Mouse (Mus musculus) cerebral cortex, adult 2 months (tissue): ENCODE data around the gene Cd40.

Source experiments
- WGBS: fragments of 180-500 bp; shearing (Covaris S2); methylation state at CpG from one replicate; pipeline ENCODE4 v1.1.7; 2018; 5-methylcytosine and 5-hydroxymethylcytosine counted together

Cd40 gene

DNA sequence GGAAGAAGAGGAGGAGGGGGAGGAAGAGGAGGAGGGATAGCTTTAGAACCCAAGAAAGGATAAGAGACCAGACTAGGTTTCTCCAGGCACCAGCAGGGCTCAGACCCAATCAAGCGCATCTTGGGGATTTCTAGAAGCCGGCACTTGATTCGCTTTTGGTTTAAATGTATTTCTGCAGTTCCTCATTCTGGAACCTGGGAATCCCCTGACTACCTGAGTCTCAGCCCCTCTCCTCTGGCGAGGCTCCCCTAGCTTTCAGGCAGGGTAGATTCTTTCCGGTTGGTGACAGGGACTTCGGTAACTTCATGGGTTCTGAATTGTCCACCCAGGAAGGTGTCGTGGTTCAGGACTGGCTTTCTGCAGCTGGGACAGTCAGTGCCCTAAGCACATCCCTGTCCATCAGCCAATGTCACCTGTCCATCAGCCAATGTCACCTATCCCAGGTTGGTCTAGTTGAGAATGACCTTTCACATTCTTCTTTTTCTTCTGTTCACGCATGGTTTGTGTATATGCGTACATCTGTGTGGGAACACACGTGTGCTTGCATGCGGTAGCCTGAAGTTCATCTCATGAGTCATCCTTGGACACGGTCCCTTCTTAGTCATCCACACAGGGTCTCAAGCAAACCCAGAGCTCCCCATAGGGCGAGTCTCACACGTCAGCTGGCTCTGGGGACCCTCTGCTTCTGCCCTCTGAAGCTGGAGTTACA lies 1.1 kb downstream of the Cd40 start:
- 84% methylated on average over 14 of the region's 14 CpGs for WGBS

DNA sequence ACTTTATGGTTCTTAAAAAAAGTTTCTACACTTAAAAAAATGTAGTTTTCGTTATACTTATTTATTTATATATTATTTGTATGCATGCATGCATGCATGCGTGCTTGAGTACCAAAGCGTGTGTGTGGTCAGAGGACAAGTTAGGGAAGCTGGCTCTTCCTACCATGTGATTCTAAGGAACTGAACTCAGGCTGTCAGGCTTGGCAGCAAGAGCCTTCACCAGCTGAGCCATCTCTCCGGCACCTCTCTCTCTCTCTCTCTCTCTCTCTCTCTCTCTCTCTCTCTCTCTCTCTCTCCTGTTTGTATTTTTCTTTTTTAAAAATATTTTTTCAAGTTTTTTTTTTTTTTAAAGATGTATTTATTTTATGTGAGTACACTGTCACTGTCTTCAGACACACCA lies 4.5 kb downstream of the Cd40 start:
- 91% methylated on average over 4 of the region's 4 CpGs for WGBS

DNA sequence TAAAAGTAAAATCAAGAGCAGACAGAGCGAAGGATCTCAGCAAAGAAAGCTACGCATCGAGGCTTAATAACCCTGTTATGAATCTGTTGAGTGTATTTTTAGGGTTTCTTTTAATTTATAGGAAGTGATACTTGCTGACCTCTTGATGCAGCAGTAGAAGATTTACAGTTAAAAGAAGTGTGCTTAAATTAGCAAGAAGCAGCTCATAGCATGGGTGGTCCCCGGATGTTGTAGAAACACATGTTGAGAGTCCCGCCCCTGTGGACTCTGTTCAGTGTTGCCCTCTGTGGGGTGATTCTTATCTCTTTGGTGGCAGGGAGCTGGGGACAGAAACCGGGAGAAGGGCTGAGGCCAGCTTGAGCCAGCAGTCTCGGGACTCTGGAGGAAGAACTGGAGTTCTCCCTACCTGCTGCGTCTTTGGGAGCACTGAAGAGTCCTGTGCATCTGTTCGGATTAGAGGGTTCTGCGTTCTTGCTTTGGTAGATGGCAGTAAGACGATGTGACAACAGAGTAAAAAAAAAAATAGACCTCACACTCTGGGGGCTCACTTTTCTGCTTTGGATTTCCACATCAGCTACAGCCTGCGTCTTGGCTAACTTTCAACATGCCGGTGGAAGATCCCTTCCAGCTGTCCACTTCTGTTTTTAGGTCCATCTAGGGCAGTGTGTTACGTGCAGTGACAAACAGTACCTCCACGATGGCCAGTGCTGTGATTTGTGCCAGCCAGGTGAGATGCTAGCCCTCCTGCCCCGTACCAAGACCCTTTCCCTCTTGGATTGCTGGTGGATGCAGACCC lies 6.4 kb downstream of the Cd40 start:
- 77% methylated on average over 16 of the region's 16 CpGs for WGBS

- 28% methylated on average over 7 of the region's 7 CpGs for WGBS
Observed at GRCm38 (mm10) chr2:165064489-165064888, 9.1 kb downstream of the Cd40 start.

GRCm38 (mm10) chr2:165068806-165069205 lies 13.4 kb downstream of the Cd40 start:
- WGBS: 44% methylated on average over 2 of the region's 2 CpGs

GRCm38 (mm10) chr2:165070096-165070816 lies 14.8 kb downstream of the Cd40 start:
- WGBS: 27% methylated on average over 23 of the region's 23 CpGs

DNA sequence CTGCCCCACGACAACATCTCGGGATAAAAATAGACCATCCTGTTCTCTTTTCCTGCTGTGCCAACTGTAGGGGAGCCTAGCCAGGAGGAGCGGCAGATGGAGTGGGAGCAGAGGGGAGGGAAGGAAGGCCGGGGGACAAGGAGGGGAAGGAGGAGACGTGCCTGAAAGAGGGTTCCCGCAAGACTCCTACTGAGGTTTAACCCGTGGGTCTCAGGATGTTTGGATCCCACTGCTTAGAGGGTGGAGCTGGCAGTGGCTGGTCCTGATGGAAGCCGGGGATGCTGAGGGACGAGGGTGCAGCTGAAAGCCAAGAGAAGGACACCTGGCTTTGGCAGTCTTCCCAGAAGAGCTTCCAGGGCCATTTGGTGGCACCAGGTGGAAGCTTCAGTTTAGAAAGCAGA lies 18.0 kb downstream of the Cd40 start:
- 9% methylated on average over 9 of the region's 9 CpGs for WGBS

- WGBS: 19% methylated on average over 11 of the region's 11 CpGs
Observed at GRCm38 (mm10) chr2:165074081-165074884, 18.9 kb downstream of the Cd40 start.

DNA sequence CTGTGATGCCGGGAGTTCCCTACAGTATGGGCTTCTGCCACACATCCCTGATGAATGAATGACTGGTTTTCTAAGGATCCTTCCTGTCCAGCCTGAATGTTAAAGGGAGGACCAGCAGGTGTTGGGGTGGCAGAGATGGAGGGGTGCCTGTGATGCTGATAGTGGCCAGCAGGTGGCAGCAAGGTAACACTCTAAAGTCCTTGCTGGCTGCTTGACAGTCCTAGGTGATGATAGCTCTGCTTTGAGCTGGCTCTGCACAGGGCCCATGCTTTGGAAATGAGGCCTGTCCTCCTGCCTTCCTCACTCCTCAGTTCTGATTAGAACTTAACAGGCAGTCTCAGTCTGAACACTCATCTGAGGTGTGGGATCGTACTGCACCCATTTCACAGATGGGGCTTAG lies 19.5 kb downstream of the Cd40 start:
- WGBS: 43% methylated on average over 2 of the region's 2 CpGs

- WGBS: 45% methylated on average over 9 of the region's 9 CpGs
Observed at GRCm38 (mm10) chr2:165077055-165077454, 21.6 kb downstream of the Cd40 start.

DNA sequence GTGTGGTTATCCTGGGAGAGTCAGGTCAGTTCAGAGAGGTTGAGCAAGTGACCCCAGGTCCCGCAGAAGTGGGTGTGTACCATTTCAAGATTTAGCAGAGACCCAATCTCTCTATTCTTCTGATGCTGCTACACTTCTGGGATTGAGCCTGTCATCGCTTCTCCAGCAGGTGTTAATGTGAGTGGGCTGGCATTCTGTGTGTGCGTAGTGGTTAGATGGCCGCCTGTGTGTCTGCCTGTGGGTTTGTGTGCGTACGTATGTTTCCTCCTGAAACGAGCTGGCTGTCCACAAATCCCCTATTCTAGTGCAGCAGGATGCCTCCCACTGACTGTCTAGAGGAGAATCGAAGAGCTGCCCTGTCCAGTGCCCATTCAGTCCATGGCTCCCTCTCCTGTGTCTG lies 22.6 kb downstream of the Cd40 start:
- WGBS: 47% methylated on average over 8 of the region's 8 CpGs

DNA sequence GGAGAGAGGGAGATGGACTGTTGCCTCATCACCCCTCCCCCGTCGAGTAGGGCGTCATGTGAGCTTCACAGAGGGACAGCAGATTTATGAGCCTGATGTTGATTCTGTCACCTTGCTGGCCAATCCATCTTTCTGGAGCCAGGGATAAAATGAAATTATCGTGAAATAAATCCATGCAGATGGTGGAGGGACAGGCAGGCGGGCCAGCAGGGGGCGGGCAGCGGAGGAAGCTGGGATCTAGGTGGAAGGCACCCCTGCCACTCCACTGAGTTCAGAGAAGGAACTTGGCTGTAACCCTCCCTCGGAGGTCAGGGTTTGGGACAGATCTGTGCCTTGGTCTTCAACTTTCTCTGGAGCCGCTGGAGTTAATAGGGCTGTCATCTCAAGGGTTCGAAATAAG lies 23.2 kb downstream of the Cd40 start:
- WGBS: 32% methylated on average over 10 of the region's 10 CpGs

DNA sequence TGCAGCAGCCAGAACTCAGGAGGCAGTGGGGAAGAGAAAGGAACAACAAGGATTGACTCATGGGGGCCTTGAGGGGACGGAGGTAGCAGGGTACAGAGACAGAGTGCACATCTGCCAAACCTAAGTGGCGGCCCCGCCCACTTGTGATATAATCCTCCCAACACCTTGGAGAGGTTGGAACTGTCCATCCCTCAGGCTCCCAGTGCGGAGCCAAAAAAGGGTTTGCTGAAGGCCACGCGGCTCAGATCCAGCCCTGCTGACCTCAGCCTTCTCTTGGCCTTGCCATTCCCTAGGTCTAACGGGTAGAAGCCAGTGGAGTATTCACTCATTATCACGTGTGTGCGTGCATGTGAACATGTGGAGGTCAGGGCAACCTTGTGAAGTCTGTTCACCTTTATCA lies 25.2 kb downstream of the Cd40 start:
- WGBS: 63% methylated on average over 9 of the region's 9 CpGs

- whole genome bisulfite sequencing: 35% methylated on average over 7 of the region's 7 CpGs
Observed at GRCm38 (mm10) chr2:165081257-165081656, 25.8 kb downstream of the Cd40 start.

DNA sequence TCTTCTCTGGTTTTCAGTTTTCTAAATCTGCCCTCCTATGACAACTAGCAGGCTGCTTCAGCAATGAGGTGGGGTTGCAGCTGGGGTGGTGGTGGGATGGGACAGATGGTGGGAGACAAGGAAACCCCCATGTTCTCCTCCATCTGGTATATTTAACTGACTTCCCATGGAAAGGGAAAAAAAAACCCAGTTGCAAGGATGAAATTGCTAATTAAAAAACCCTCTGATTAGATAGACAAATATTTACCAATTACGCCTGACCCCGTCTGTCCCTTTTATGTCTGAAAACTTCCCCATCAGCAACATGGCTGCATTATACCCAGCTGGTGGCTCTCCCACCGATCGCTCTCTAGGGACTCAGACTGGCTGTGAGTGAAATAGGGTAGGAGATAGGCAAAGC lies 31.2 kb downstream of the Cd40 start:
- 88% methylated on average over 4 of the region's 4 CpGs for WGBS

DNA sequence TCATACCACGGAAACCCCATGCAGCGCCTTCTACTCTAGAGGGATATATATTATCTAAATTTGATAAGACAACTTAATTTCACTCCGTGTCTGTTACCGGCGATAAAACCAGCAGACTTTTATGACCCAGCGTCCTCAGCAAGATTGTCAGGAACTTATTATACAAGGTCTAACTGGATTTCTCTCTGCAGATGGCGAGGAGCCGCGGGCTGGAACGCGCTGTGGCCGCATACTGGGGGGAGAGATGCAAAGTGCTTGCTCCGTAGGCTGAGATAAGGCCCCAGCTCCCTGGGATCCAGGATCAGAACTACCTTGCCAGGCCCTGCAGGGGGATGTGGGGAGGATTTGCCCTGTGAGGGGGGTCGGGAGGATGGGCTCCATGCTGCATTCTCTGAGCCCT lies 34.0 kb downstream of the Cd40 start:
- 64% methylated on average over 14 of the region's 14 CpGs for WGBS

DNA sequence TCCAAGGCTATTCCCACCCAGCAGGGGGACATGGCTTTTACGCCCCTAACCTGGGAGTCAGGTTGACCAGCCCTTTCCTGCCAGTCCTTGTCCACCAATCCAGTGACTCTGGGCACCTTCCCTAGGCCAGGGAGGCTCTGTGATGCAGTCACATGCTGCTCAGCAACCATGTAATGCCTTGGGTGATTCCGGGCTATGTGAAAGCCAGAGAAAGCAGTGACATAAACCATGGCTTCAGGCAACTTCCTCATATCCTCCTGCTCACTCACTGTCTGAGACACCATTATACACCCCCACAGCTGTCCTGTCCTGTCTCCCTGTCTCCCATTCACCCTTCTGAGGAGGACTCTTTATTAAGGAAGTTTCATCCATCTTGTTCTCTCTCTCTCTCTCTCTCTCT lies 35.2 kb downstream of the Cd40 start, which contains the start of gene 1700025C18Rik:
TSS of gene 1700025C18Rik (minus strand) at position 101 of the 400 bp plus-strand sequence.
- WGBS: 89% methylated on average over 2 of the region's 2 CpGs

DNA sequence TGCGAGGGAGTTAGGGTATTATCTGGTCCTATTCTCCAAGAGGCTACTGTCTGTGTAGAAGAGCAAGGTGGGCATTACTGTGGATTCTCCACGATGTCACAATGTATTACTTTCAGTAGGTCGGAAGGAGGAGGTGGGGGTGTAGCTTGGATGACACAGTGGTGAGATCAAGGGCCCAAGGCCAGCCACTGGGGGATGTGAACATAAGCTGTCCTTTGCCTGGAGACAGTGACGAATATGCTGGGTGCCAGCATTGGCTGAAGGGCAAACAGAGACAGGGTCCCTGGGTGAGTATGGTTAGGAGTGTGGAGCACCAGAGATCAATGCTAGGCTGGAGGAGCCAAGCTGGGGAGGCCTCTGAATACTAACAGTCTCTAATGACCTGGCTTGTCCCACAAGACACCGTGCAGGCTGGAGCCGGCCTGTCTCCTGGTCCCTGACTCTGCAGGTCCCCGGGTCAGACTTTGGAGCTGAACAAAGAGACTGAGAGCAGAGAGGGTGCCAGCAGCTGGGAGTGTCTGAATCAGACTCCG lies 36.1 kb downstream of the Cd40 start:
- 71% methylated on average over 8 of the region's 8 CpGs for WGBS

DNA sequence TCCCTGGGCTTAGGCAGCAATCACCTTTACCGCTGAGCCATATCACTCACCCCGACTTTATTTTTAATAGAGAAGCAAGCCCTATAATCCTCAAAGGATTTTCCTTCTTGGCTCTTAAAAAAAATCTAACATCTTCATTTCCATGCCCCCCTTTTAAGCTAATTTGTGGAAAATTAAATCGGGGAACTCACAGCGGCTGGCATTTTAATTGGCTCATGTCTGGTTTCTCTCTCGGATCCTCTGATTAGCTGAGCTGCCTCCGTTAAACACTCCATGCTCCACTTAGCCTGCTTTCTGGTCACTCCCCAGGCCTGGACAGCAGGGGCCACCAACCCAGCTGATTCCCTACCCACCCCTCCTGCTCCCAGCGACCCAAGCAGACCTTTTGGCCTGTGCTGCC lies 37.0 kb downstream of the Cd40 start:
- WGBS: 69% methylated on average over 7 of the region's 7 CpGs

DNA sequence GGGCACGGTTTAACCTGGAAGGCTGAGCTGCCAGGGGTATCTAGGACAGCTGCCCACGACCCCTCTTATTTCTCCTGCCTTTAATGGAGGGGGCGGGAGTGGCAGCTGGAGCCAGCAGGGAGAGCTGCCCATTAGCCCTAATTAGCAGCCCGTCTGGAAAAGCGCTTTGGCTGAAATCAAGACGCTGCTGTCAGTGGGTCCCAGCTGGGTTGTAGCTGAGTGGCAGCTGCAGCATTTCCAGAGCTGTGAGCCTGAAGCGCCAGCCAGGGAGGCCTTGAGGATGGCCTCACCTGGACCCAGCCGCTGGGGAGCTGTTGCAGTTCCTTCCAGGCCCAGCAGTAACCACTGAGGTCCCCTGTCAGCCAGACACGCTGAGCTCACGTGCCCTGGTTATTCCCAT lies 40.9 kb downstream of the Cd40 start:
- 56% methylated on average over 10 of the region's 10 CpGs for WGBS

DNA sequence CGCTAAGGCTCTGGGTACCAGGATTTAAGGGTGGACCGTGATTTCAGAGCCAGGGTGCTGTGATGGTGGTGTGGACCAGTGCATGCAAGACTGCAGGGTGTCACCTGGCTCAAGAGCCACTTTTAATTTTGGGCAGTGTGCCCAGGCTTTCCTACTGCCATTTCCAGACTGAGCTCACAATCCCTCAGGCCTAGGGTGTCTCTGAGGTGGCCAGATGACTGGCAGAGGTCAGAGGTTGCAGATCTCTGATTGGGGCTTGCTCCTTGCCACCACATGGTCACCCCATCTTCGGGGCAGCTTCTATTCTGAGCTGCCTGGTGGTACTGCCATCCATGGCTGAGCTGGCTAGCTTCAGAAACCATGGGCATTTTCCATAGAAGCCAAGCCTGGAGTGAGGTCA lies 43.4 kb downstream of the Cd40 start:
- 83% methylated on average over 3 of the region's 3 CpGs for WGBS
